Mouse (Mus musculus) ES-Bruce4 (cell line): ENCODE data around the gene Sgip1.

Source experiments
- CTCF ChIP-seq: IDR thresholded peaks from one replicate; pipeline ENCODE4 v1.8.1; 2011; ENCODE audit warnings: low read depth, low read length
- EP300 ChIP-seq: IDR thresholded peaks from 2 replicates; pipeline ENCODE4 v1.6.1; 2011; ENCODE audit warnings: low read depth, low read length; ENCODE audit not compliant: insufficient read depth
- POLR2A ChIP-seq: IDR thresholded peaks from one replicate; pipeline ENCODE4 v1.8.1; 2011; ENCODE audit warnings: low read length; ENCODE audit not compliant: insufficient read depth

- TF ChIP-seq CTCF (no peak), POLR2A (no peak), EP300 (no peak)
Measured at GRCm38 (mm10) chr4:102730976-102731375, 10.1 kb upstream of the Sgip1 start.
